Mouse (Mus musculus) embryo, embryonic 9.5 days (tissue): ENCODE data around the gene Osbpl8.
A peak's percentile ranks its signal among the peaks of the same experiment; 100 is the strongest.

Experiments
- DNase-seq: peaks from one replicate; pipeline ENCODE4 v3.0.0-alpha.2; 2017; ENCODE audit errors: extremely low spot score

Osbpl8 gene

GRCm38 (mm10) chr10:111234450-111235288, 70.1 kb downstream of the Osbpl8 start:
- no peak for DNase-seq

DNA sequence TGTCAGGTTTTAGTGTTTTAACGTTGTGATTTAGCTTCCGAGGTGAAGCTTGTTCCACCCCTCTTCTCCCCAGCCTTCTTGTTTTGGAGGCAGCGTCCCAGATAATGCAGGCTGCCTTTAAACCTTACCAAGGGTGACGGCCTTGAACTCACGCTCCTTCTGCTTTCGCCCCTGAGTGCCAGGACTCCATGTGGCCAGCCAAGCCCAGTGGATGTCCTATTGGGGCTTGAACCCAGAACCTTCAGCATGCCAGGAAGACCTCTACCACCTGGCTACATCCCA, 70.7 kb downstream of the Osbpl8 start:
- DNase-seq, result no peak

- DNase-seq, result no peak
These were observed 72.9 kb downstream of the Osbpl8 start for GRCm38 (mm10) chr10:111237434-111237833.

DNA sequence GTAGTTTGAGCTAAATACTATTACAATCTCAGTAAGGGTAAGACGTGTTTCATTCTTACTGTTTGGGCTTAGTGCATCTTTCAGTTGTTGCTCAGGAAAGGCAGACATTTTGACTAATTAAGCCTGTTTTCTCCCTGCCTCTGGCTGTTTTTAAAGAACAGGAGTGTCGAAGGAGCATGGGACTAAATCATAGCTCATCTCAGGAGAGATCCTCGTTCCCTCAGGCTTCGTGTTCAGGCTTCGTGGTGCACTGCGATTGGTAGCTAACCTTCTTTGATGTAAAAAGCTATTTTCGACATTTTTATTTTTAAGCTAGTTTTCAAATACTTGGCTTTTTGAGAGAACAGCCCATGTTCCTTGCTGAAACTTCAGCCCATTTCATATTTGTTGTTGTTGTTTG, 78.1 kb downstream of the Osbpl8 start:
- no peak for DNase-seq

DNA sequence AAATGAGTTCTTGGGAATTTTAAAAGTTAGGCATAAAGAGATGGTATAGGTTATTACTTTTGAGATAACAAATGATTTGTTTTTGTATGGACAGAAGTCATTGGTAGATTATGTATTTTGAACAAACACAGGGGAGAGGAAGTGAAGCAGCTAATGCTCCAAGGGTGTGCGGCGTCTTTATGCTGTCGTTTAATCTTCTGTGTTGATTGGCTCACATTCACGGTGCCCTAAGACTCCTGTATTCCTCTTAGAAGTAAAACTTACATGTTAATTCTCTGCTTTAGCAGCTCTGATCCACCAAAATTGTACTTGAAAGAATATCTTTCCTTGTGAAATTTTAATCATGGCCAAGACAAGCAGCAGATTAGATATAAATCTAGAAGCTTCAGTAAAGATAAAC, 83.1 kb downstream of the Osbpl8 start:
- no peak for DNase-seq

DNA sequence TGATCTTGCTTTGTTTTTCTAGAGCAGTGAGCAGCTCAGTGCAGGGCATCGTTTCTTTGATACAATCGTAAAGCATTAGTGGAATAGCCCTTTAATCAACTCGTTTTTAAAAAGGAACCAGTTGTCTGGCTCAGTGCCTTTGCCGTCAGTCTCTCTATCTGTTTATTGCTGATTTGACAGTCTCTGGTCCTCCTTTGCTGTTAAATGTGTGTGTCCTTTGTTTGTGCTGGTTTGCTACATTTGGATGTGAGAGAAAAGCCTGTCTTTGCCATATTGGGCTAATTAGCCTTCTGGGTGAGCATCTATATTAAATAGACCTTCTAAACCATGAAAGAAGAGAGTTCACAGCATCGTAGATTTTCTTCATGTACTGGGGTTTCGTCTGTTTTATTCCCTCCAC, 83.6 kb downstream of the Osbpl8 start:
- DNase-seq, result no peak

GRCm38 (mm10) chr10:111250192-111250591, 85.6 kb downstream of the Osbpl8 start:
- DNase-seq, result no peak

DNA sequence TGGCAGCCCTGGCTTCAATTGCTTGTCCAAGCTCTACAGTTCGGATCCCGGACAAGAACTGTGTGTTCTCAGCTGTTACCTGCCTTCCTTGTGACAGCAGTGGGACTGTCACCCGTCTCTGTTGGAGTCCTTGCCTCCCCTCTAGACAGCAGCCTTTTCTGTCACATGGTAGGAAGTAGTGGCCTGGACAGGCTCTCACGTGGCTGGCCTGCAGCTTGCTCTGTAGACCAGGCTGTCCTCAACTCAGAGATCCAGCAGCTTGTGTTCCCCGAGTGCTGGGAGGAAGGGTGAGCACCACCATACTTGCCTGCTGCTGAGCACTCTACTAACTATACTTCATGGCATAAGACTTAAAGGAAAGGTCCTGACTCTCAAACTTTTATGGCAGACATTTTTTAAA, 87.1 kb downstream of the Osbpl8 start:
- DNase-seq, result no peak

DNA sequence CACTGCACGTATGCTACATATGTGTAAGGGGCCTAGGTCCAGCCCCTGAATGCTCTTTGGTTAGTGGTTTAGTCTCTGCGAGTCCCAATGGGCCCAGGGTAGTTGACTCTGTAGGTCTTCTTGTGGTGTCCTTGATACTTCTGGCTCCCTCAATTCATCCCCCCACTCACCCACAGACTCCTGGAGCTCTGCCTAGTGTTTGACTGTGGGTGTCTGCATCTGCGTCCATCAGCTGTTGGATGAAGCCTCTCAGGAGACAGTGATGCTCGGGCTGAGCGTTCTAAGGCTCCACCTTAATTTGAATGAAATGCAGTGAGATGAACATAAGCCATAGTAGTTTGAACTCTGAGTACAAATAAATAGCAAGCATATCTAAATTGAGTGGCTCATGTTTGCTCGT, 90.7 kb downstream of the Osbpl8 start:
- DNase-seq, result no peak

DNA sequence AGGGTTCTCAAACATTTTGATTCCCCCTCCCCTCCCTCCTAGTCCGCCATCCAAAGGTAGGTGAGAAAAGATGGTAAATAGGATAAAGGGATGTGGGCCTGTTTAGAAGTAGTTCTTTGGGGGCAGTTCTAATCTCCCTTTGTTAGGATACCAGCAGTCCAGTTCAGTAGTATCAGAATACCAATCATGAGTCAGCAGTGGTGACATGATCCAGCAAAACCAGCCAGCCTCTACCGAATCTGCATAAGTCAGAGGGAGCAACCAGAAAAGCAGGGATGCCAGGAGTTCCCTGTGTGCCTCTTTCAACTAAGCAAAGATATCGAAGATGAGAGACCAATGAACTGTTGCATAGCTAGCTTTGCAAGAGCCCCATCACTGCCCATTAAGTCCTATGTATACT, 91.6 kb downstream of the Osbpl8 start:
- DNase-seq, result no peak

DNA sequence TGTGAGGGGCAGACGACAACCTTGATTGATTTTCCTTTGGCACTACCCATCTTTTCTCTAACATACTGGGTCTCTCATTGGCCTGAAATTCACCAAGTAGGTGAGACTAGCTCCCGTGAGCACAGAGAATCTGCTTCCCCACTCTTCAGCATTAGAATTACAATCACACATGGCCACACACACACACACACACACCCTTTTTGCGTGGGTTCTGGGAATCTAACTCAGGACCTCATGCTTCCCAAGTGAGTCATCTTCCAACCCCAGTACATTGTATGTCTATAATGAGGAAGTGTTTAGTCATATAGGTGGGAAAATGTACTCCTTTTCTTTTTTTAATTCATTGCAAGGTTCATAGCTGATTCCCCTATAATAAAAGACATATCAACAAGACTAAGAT, 92.8 kb downstream of the Osbpl8 start:
- DNase-seq, result no peak

GRCm38 (mm10) chr10:111258256-111258655, 93.7 kb downstream of the Osbpl8 start:
- no peak for DNase-seq

- no peak for DNase-seq
These were observed 107.1 kb downstream of the Osbpl8 start for GRCm38 (mm10) chr10:111271687-111272086.

GRCm38 (mm10) chr10:111272905-111273304, 108.4 kb downstream of the Osbpl8 start:
- DNase-seq, result no peak

DNA sequence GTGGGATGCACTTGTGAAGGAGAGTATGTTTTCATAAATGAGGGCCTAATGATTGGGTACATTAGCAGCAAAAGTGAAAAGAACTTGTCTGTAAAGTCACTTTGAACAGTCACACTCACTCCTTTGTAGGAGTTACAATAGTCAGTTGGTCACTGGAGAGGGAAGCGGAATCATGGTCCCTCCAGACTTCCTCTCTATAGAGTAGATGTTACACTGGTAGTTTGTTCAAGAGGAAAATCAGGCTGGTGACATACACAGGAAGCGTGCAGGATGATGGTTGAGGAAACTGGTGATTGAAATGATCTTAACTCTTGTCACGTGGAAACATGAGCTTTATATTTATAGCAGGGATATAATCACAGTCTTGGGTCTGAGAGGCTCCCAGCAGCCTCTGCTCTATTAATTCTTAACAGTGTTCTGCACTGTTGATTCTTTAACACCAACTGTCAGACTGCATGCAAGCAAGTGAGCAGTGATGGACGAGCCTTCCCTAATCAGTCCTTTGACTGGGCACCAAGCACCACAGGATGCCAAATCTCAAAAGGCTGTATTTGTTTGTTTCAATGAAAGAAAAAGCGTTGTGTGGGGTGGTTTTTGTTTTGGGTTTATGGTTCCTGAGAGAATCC, 109.0 kb downstream of the Osbpl8 start:
- DNase-seq, result no peak

GRCm38 (mm10) chr10:111275822-111276221, 111.3 kb downstream of the Osbpl8 start:
- no peak for DNase-seq

GRCm38 (mm10) chr10:111297631-111298030, 133.1 kb downstream of the Osbpl8 start:
- DNase-seq, result no peak

DNA sequence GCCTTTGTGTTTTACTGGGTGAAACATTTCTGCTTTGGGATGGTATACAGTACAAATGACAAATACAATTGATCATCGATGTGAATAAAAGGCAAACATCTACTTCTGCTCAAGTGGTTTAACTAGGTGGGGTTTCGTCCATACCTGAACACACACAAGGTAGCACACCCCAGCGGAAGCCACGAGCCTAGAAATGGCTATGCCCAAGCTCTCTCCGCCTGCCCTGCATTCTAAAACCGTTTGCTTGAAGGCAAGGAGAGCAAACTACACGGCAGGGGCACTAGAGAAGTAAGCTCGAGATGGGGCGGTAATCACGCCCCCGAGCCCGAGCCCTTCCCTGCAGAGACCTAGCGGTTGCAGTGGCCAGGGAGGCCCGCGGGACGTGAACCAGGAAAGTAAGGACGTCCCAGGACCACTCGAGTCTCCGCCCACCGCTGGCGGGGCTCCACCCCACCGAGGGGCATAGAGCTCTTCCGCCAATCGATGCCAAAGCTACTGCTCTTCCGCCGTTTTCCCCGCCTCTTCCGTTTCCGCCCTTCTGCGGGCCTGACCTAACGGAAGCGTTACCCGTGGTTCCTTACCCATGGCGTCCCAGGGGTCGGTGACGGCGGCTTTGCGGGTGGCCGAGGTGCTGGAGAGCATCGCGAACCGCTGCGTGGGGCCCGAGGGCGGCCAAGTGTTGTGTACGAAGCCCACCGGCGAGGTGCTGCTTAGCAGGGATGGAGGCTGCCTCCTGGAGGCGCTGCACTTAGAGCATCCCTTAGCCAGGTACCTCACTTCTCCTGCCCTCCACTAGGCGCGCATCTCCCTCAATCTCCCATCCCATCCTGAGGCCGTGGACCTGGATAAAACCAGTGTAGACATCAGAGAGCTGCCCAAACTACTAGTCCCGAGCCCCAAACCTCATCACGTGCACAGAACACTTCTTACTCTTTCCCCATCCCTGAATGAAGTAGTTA, 133.9 kb downstream of the Osbpl8 start, which contains the start of gene Bbs10:
Gene Bbs10, plus strand, starts transcription at position 540 of the 959 bp plus-strand sequence.
- DNase-seq, result peak; percentile 96

- DNase-seq, result peak; percentile 4
These were observed 135.0 kb downstream of the Osbpl8 start for GRCm38 (mm10) chr10:111299591-111299990.

DNA sequence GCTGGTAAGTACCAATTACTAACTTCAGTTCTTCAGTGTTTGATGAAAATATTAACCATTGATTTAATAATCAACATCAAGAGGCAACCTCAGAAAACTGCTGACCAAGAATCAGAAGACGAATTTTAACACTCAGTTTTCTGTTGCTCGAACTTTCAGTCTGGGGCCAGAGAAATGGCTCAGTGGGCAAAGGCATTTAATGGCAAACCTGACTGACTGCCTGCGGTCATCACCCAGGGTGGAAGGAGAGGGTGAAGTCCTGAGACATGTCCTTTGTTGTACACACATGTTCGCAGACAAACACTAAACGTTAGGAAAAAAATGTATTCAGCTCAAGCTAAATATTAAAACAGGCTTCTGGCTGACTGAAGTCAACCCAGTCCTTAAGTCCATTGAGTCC, 136.5 kb downstream of the Osbpl8 start:
- no peak for DNase-seq

GRCm38 (mm10) chr10:111302486-111302885, 137.9 kb downstream of the Osbpl8 start:
- DNase-seq, result no peak

DNA sequence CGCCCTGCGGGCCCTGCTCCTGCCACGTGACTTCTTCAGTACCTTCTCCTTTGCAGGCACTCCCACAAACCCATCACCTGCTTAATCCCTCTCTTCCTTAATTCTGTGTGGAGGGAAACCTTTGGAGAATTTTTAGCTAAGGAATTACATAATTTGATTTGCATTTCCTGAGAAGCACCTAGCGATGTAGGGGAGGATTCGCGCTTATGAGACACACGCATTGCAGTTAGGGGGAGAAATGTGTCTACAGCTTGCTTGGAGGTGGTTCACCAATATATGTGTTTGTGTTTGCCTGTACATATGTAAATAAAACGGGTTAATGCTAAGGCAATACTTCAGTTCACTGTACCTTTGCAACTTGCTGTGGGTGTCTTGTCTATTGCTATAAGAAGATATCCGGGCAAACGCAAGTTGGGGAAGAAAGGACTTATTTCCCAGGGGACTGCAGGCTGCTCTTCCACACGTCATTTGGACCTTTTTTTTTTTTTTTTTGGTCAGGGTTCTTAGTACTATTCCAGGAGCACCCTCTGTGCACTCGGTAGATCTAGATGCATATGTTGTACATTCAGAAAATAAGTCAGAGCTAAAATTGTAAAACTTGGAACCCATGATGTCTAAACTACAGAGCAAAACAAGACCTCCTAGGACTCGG, 144.4 kb downstream of the Osbpl8 start:
- DNase-seq, result no peak
